Mouse (Mus musculus) brain, adult 2 months (tissue): ENCODE data around the gene Mucl2.
"Not testable (repeated sequence)": the region's sequence is repeated elsewhere in the genome, so short reads cannot be mapped to it uniquely, and the experiment has no call there.

Source experiments
- DNase-seq: peaks from one replicate; pipeline ENCODE4 v3.0.0; 2011; ENCODE audit warnings: low read depth, low spot score

The Mucl2 gene

DNA sequence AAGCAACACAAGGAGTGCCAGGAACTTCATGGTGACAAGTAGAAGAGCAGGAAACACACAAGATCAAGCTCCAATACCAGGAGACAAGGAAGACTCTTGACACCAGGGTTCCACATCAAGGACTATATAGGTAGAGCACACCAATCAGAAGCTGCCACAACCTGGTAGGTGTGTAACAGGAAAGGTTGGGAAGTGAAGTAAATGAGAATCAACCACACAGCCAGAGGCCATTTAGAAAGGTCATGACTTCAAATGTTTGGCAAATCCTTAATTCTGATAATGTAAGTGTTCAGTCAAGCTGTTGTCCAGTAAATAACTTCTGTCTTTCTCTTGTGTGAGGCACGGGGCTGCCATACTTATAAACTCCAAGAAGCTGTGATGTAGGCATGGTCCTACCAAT lies at the start of gene Mucl2:
Mucl2 (minus strand) TSS at position 101 of the 400 bp plus-strand sequence.
- no peak for DNase-seq

- DNase-seq = not testable (repeated sequence)
Observed at GRCm38 (mm10) chr15:103913061-103913460, 13.9 kb upstream of the Mucl2 start.
